Mouse (Mus musculus) left cerebral cortex, postnatal 4 days (tissue): ENCODE results near the gene Wnt3. TPM values are rescaled to one million over a fixed set of nuclear protein-coding genes. Genes with fewer than 3 reads are reported as not detected.

Experiments used
- DNase-seq: peaks from one replicate; pipeline ENCODE4 v3.0.0-alpha.2; 2022
- intact Hi-C: fragments of 180-260 bp; cut with DNase I; formaldehyde crosslinking; loops from one replicate; pipeline ENCODE4 v1.15.1; 2025
- total RNA-seq, 2 experiments: library from RNA; stranded (reverse); gene quantifications; 2 replicates each; pipeline ENCODE4 v1.2.3; 2021

Gene Wnt3
- total RNA-seq, 2 experiments from 2014 or later, result 2.5 to 2.8 TPM

- intact Hi-C loops, result no loop called here
- DNase-seq, result no peak
These were observed 57.8 kb downstream of the Wnt3 start for GRCm38 (mm10) chr11:103831766-103832165.

DNA sequence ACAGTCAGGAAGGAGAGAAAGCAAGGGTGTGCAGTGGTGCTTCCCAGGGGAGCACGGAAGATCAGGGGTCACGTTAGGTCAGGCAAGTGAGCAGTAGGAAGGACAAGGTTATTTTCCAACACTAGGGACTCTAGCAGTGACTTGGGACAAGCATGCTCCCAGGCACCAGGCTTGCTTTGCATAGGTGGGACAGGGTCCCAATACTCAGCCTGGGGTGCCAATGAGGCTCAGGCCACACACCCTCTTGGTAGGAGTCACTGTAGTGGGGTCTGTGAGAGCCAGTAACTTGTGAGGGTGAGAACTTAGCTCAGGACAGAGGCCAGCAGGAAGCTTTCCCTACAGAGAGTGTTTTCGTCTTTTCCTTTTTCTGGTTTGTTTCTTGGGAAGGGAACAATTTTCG lies 58.4 kb downstream of the Wnt3 start:
- no peak for DNase-seq
- intact Hi-C loops, result no loop called here

GRCm38 (mm10) chr11:103838955-103839354 lies 65.0 kb downstream of the Wnt3 start:
- intact Hi-C loops, result no loop called here
- no peak for DNase-seq

DNA sequence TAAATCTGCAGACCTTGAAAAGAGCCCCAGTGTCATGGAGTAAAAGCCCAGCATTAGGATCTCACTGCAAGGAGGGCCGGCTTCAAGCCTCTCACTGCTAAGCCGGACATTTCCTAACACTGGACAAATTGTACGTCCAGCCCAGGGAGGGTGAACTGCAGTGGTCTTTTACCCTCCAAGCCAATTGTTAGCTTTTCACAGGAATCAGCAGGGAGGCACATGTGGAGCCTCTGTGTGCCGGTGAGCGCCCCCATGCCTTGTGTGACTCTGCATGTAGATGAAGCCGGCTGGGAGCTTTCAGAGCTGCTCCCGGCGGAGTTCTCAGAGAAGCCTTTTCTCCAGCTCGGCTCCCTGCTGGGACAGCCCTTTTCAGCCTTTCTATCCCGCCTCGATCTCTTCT lies 66.9 kb downstream of the Wnt3 start:
- intact Hi-C loops, result no loop called here
- DNase-seq, result peak; percentile 70

GRCm38 (mm10) chr11:103848287-103848686 lies 74.3 kb downstream of the Wnt3 start:
- intact Hi-C loops, result no loop called here
- no peak for DNase-seq

- intact Hi-C loops, result no loop called here
These were observed 78.8 kb downstream of the Wnt3 start for GRCm38 (mm10) chr11:103852590-103853283.

GRCm38 (mm10) chr11:103853284-103853920 lies 79.5 kb downstream of the Wnt3 start:
- intact Hi-C loops, result no loop called here
- DNase-seq, result peak; percentile 10

More at GRCm38 (mm10) chr11:103852590-103853283, 78.8 kb downstream of the Wnt3 start:
- DNase-seq, result no peak

DNA sequence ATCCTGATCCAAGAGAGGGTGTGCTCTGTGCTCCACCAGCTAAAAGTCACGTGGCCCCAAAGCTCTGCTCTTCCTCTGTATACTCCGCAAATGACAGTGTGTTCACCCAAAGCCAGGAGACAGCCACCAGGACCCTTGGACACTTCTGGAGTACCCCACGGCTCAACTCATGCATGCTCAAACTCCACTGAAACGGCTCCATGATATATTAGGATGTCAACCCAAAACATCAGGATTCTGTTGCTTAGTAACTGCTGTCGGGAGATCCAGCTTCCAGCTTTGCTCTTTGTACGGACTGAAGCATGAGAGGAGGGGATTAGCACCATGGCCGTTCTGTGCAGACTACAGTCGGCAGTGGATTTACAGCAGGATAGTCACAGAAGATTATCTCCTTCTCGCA lies 80.3 kb downstream of the Wnt3 start:
- DNase-seq, result no peak
- intact Hi-C loops, result no loop called here

DNA sequence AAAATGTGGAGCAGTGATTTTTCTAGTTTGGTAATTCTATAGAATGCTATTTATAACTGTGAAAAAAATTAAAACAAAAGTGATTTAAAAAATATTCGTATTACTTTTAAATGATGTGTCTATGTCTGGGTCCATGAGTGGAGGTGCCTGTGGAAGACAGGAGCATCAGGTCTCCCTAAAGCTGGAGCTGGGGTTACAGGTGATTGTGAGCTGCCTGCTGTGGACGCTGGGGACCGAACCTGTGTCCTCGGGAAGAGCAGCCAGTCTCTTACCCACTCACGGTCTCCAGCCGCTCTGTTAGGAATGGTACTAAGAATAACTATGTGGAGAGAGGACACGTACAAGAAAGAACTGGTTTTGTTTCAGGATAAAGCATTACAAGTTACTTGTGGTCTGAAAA lies 82.7 kb downstream of the Wnt3 start:
- DNase-seq, result no peak
- intact Hi-C loops, result no loop called here

DNA sequence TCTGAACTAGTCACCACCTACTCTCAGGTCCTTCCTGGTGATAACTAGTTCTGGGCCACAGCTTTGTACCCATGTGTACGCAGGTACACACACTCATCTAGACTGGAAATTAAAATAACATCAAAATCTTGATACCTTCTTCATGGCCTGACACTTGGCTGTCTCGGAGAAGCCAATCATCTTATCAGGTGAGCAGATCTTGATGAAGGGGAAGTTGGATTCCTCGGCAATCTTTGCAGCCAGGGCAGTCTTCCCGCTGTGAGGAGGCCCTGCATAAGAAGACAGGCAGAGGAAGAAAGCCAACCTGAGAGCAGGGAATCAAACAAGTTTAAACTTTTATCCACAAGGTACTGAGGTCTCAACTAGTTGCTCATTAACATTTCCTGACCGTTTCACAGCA lies 84.8 kb downstream of the Wnt3 start:
- intact Hi-C loops, result no loop called here
- no peak for DNase-seq

- intact Hi-C loops, result no loop called here
- DNase-seq, result no peak
These were observed 86.1 kb downstream of the Wnt3 start for GRCm38 (mm10) chr11:103859933-103860610.

DNA sequence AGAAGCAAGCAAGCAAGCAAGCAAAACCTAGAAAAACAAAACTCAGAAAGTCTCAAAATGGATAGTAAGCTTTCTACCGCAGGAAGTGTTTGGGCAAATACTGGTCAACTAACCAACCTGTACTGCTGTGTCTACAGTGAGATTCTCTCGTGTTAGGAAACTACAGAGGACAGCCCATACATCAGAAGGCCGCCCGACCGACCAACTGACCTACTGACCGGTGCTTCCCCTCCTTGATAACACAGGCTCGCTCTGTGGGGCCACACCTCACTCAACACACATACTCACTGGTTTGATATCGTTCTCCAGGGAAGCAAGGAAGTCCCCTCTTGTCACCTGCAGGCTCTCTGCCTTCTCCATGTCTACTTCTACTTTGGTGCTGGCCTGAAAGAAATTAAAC lies 89.0 kb downstream of the Wnt3 start:
- intact Hi-C loops, result no loop called here
- DNase-seq, result no peak

GRCm38 (mm10) chr11:103864486-103864885 lies 90.5 kb downstream of the Wnt3 start:
- no peak for DNase-seq
- intact Hi-C loops, result no loop called here

GRCm38 (mm10) chr11:103865346-103865745 lies 91.4 kb downstream of the Wnt3 start:
- DNase-seq, result no peak
- intact Hi-C loops, result no loop called here

Other genes starting within 250 kb of the Wnt3 start
- not detected for gene Gm884, start 153.0 kb upstream of the Wnt3 start, total RNA-seq
- gene Lyzl6, start 135.3 kb upstream of the Wnt3 start, total RNA-seq, result not detected
- 10 to 100 TPM; 51.6 to 64.6 TPM for gene Rprml, start 124.6 kb upstream of the Wnt3 start, total RNA-seq
- 10 to 100 TPM; 74.3 to 84.6 TPM for gene Gosr2, start 76.3 kb upstream of the Wnt3 start, total RNA-seq
- not detected for gene Wnt9b, start 24.3 kb upstream of the Wnt3 start, total RNA-seq
- gene Nsf, start 179.9 kb downstream of the Wnt3 start, total RNA-seq, result 100 to 1,000 TPM; 241 to 292 TPM
- gene Arf2, start 192.6 kb downstream of the Wnt3 start, total RNA-seq, result 100 to 1,000 TPM; 138 to 141 TPM